Mouse (Mus musculus) myocyte (in vitro differentiated cells): Measurements from ENCODE around the gene Gper1.

Source experiments
- CEBPB ChIP-seq: IDR thresholded peaks from 2 replicates; pipeline ENCODE4 v1.6.1; 2011; ENCODE audit warnings: mild to moderate bottlenecking, moderate library complexity; ENCODE audit not compliant: poor library complexity, insufficient read depth, severe bottlenecking
- E2F4 ChIP-seq: IDR thresholded peaks from one replicate; pipeline ENCODE4 v1.6.1; 2011; ENCODE audit warnings: mild to moderate bottlenecking, control low read depth, moderate library complexity; ENCODE audit not compliant: insufficient read depth
- MAX ChIP-seq: IDR thresholded peaks from one replicate; pipeline ENCODE4 v1.6.1; 2011; ENCODE audit warnings: low read depth, mild to moderate bottlenecking, control low read depth
- MYOD1 ChIP-seq, 3 experiments: IDR thresholded peaks; one replicate each; pipeline ENCODE4 v1.6.1; 2011; ENCODE audit warnings: control low read depth in 2 of 3, low read depth in 2 of 3, mild to moderate bottlenecking in 2 of 3, moderate library complexity in 1 of 3; ENCODE audit not compliant: insufficient read length in 2 of 3, control insufficient read depth in 1 of 3
- POLR2A ChIP-seq: IDR thresholded peaks from one replicate; pipeline ENCODE4 v1.6.1; 2011; ENCODE audit warnings: low read depth, mild to moderate bottlenecking, control low read depth, moderate library complexity; ENCODE audit not compliant: insufficient read length
- POLR2AphosphoS2 ChIP-seq: IDR thresholded peaks from one replicate; pipeline ENCODE4 v1.6.1; 2011; ENCODE audit warnings: low read depth, control low read depth; ENCODE audit not compliant: insufficient read length
- REST ChIP-seq: IDR thresholded peaks from one replicate; pipeline ENCODE4 v1.6.1; 2011; ENCODE audit warnings: mild to moderate bottlenecking, control low read depth, moderate library complexity; ENCODE audit not compliant: insufficient read depth, insufficient read length
- TCF12 ChIP-seq: IDR thresholded peaks from one replicate; pipeline ENCODE4 v1.6.1; 2011; ENCODE audit warnings: mild to moderate bottlenecking, control low read depth; ENCODE audit not compliant: poor library complexity, insufficient read depth, severe bottlenecking
- TCF3 ChIP-seq: IDR thresholded peaks from one replicate; pipeline ENCODE4 v1.6.1; 2011; ENCODE audit warnings: low read depth, control low read depth; ENCODE audit not compliant: insufficient read length

DNA sequence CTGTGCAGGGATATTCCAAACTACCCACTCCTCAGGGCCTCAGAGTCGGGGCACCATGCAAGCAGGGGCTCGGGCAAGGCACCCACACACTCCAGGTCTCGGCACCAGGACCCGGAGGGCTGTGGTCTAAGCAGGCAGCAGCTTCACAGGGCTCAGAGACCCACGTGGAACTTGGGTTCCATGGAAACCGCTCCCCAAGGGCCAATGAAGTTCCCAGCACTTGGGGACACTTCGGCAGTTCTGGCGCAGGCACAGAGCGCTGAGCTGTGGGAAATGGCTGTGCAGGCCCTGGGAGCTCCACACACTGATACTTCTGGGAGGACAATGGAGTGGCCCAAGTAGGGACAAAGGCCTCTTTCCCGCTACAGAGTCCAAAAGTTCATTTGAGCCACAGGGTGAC lies 30.1 kb downstream of the Gper1 start:
- TF ChIP-seq MAX (no peak), CEBPB (no peak), REST (no peak), POLR2A (no peak), E2F4 (no peak), TCF12 (no peak), TCF3 (no peak), POLR2AphosphoS2 (no peak), MYOD1 (IDR thresholded peaks at IDR 0.05; ENCODE audit: control insufficient read depth in 1 of 3, insufficient read length in 2 of 3, low read depth in 2 of 3) (no peak)
